Mouse (Mus musculus) testis, adult 2 months (tissue): ENCODE measurements around the gene Bahcc1.

Experiments
- CTCF ChIP-seq: fragments of 200-500 bp; IDR thresholded peaks from 2 replicates; pipeline ENCODE4 v1.5.1; 2012; ENCODE audit warnings: low read depth, mild to moderate bottlenecking, inconsistent platforms, low read length, moderate library complexity; ENCODE audit not compliant: control insufficient read depth, insufficient read depth, insufficient replicate concordance
- POLR2A ChIP-seq: fragments of 200-500 bp; IDR thresholded peaks from 2 replicates; pipeline ENCODE4 v1.6.1; 2012; ENCODE audit warnings: low read depth, mild to moderate bottlenecking, inconsistent platforms, low read length, moderate library complexity; ENCODE audit not compliant: control insufficient read depth

DNA sequence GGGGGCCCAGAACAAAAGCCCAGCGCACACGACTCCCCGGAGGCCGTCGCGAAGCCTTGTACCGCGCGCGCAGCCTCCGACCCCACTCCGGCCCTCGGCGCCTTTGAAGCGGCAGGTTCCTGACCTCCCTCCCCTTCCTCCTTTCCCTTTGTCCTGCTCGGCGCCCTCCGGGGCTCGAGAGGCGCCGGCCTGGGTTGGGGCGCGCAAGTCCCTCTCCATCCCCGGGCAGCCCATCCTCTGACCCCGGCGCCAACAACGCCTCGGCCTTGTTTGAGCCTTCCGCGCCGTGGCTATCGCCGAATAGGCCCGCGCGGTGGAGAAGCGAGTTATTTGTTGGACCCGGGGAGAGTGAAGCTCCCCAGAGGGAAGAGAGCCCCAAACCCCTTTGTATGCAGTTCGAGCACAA lies 2.0 kb downstream of the Bahcc1 start:
- no peak for TF ChIP-seq CTCF
- TF ChIP-seq POLR2A: no peak
